Mouse (Mus musculus) left cerebral cortex, postnatal 4 days (tissue): Measurements from ENCODE around the gene Cnst. TPM values are rescaled to one million over a fixed set of nuclear protein-coding genes. Genes with fewer than 3 reads are reported as not detected.

Source experiments
- total RNA-seq, 2 experiments: library from RNA; stranded (reverse); gene quantifications; 2 replicates each; pipeline ENCODE4 v1.2.3; 2021

The Cnst gene
- total RNA-seq, 2 experiments from 2014 or later, result 26.3 to 28.9 TPM

Other genes starting within 250 kb of the Cnst start
- 10 to 100 TPM; 34.0 to 39.8 TPM for gene Smyd3, start 28.3 kb upstream of the Cnst start, total RNA-seq
- gene Tfb2m, start 103 bp upstream of the Cnst start, total RNA-seq, result 10 to 100 TPM; 28.1 to 28.2 TPM
- 10 to 100 TPM; 88.3 to 88.5 TPM for gene Sccpdh, start 121.8 kb downstream of the Cnst start, total RNA-seq
- under 1 TPM; 0.14 to 0.34 TPM for gene Kif28, start 198.9 kb downstream of the Cnst start, total RNA-seq